Mouse (Mus musculus) small intestine, adult 2 months (tissue): ENCODE results near the gene Taok3. TPM values are rescaled to one million over a fixed set of nuclear protein-coding genes. Genes with fewer than 3 reads are reported as not detected.

Experiments
- H3K27ac ChIP-seq: fragments of 200-500 bp; 2 replicates; pipeline ENCODE4 v1.5.1; 2012; ENCODE audit warnings: low read depth, low read length, control low read depth, inconsistent platforms; ENCODE audit not compliant: insufficient read depth
- H3K27me3 ChIP-seq: fragments of 200-500 bp; 2 replicates; pipeline ENCODE4 v1.6.1; 2012; ENCODE audit warnings: mild to moderate bottlenecking, moderate library complexity, low read length, inconsistent platforms; ENCODE audit not compliant: control insufficient read depth, insufficient read depth
- H3K36me3 ChIP-seq: fragments of 200-500 bp; 2 replicates; pipeline ENCODE4 v1.6.1; 2012; ENCODE audit warnings: mild to moderate bottlenecking, low read length, control low read depth, inconsistent platforms; ENCODE audit not compliant: control insufficient read depth, insufficient read depth
- H3K4me1 ChIP-seq: fragments of 200-500 bp; 2 replicates; pipeline ENCODE4 v1.6.1; 2012; ENCODE audit warnings: low read length, inconsistent platforms, mixed read lengths; ENCODE audit not compliant: control insufficient read depth, insufficient read depth, insufficient read length
- H3K4me3 ChIP-seq: fragments of 200-500 bp; 2 replicates; pipeline ENCODE4 v1.5.1; 2012; ENCODE audit warnings: low read depth, mild to moderate bottlenecking, control low read depth, inconsistent platforms, low read length, moderate library complexity
- CTCF ChIP-seq: fragments of 200-500 bp; IDR thresholded peaks from 2 replicates; pipeline ENCODE4 v1.5.1; 2012; ENCODE audit warnings: low read depth, mild to moderate bottlenecking, control low read depth, inconsistent platforms, low read length, moderate library complexity, mixed read lengths; ENCODE audit not compliant: insufficient replicate concordance, insufficient read length; ENCODE audit errors: extremely low read depth
- POLR2A ChIP-seq: fragments of 200-500 bp; IDR thresholded peaks from 2 replicates; pipeline ENCODE4 v1.6.1; 2012; ENCODE audit warnings: low read depth, mild to moderate bottlenecking, control low read depth, inconsistent platforms, low read length, moderate library complexity
- whole genome bisulfite sequencing: fragments of 180-500 bp; shearing (Covaris S2); methylation state at CpG from one replicate; pipeline ENCODE4 v1.1.7; 2018; 5-methylcytosine and 5-hydroxymethylcytosine counted together
- polyA plus RNA-seq: library from polyadenylated mRNA; depleted of rRNA; stranded (reverse); fragments of >200 nt; gene quantifications from 2 replicates; pipeline ENCODE4 v1.2.3, GENCODE M21; 2012

The Taok3 gene
- polyA plus RNA-seq, 1 experiment, result 32.0 TPM

DNA sequence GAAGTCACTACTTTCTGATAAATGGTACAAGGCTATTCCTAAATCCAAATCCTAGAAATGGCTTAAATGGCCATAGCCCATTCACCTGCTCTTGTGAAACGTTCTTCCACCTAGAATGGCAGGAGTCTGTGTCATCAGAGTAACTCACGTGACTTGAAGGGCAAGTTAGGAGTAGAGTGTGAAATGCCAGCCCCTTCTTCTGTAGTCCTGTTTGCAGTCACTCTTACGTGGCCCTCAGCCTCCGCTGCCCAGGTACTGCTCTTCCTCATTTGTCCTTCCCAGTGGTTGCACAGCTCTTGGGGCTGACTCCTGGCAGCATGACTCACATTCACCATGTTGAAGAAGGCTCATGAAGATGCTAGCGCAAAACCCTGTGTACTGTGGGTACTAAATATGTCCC is 74.7 kb downstream of the Taok3 start:
- Histone ChIP-seq H3K4me1 (no peaks in the 10 kb centered on the region), H3K27me3 (no peaks in the 10 kb centered on the region), H3K27ac (no peak overlapping the region), H3K4me3 (no peak overlapping the region), H3K36me3 (peaks cover 52% of the 10 kb centered on the region)
- TF ChIP-seq CTCF (no peak), POLR2A (no peak)
- 96% methylated on average over 5 of the region's 5 CpGs for WGBS

DNA sequence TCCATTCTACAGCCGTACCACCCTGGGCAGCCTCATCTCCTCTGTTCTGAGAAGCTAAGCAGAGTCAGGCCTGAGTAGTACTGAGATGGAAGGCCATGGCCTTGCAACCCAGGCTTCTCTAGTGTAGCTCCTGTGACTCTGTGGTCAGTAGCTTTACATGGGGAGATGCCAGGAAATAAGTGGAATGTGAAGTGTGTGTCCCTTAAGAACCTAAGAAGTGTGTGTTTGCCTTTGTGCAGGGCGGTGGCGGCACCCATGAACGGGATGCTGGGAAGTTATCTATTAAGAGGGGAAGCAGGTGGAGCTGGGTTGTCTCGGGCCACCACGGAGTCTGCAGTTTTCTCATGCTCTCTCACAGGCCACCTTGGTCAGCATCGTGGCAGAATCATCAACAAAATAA is 76.6 kb downstream of the Taok3 start:
- WGBS, result 93% methylated on average over 7 of the region's 7 CpGs
- Histone ChIP-seq H3K36me3 (peaks cover 65% of the 10 kb centered on the region), H3K27ac (no peak overlapping the region), H3K4me1 (no peaks in the 10 kb centered on the region), H3K4me3 (no peak overlapping the region), H3K27me3 (no peaks in the 10 kb centered on the region)
- no peak for TF ChIP-seq POLR2A
- TF ChIP-seq CTCF, result no peak

DNA sequence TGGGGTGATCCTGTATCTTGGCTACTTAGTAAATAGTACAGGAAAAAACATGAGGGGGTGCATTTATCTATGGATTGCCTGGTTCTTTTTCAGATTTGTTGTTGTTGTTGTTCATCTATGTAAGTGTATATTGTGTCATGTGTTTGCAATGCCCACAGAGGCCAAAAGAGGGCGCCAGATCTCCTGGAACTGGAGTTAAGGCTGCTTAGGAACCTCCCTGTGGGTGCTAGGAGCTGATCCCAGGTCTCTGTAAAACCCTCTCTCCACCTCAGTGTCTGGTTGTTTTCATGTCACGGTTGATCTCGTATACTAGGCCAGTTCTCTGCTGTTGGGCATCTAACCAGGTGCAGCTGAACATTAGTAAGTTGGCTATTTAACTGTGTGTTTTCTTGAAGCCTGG is 78.5 kb downstream of the Taok3 start:
- Histone ChIP-seq H3K27me3 (no peaks in the 10 kb centered on the region), H3K27ac (no peak overlapping the region), H3K4me1 (no peaks in the 10 kb centered on the region), H3K36me3 (peaks cover 78% of the 10 kb centered on the region), H3K4me3 (no peak overlapping the region)
- TF ChIP-seq POLR2A (no peak), CTCF (0 out of 2 replicates have a peak, but pooled peaks have one; percentile 15)
- WGBS, result 81% methylated on average over 3 of the region's 3 CpGs

DNA sequence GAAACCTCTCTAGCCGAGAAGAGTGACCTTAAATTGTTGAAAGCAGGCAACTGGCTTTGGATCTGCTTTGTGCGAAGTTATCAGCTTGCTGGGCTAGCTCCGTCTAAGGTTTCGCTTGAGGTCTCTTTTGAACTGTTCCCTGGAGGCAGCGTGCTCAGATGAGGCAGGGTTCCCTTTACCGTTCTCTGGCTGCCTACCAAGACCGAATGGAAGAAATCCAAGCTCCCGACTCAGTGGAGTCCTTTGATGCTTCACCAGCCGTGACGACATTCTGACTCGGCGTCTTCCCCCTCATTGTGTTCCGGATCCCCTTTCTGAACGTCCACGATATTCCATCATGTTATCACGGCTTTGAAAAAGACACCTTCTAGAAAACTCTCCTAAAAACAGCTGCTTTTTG is 87.4 kb downstream of the Taok3 start:
- H3K36me3 ChIP-seq, result peaks cover 84% of the 10 kb centered on the region
- 93% methylated on average over 16 of the region's 16 CpGs for WGBS

DNA sequence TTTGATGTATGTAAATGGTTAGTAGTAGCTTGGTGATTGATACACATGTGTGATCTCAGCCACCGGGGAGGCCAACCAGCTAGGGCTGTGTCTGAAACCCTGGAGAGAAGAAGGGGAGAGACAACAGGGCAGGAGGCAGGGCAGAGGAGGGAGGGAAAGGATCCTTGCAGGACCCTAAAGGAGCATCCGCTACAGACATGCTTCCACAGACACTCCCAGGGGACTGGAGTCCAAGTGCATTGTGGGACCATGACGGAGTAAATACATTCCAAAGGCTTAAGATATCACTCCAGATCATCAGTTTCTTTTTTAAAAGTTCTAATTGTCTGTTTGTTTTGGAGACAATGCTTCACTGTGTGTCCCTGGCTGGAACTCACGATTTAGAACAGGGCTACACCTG is 94.1 kb downstream of the Taok3 start:
- WGBS, result 65% methylated on average over 4 of the region's 4 CpGs
- Histone ChIP-seq H3K27ac (no peak overlapping the region), H3K4me3 (no peak overlapping the region), H3K27me3 (no peaks in the 10 kb centered on the region), H3K4me1 (peaks cover 2% of the 10 kb centered on the region; the same call in 1 of the 2 replicates), H3K36me3 (peaks cover 66% of the 10 kb centered on the region)
- no peak for TF ChIP-seq POLR2A
- TF ChIP-seq CTCF, result no peak

More for the DNA sequence above, 87.4 kb downstream of the Taok3 start:
- TF ChIP-seq POLR2A (no peak), CTCF (no peak)
- no peak overlapping the region for H3K27ac ChIP-seq
- no peaks in the 10 kb centered on the region for H3K27me3 ChIP-seq
- no peak overlapping the region for H3K4me3 ChIP-seq
- no peaks in the 10 kb centered on the region for H3K4me1 ChIP-seq

DNA sequence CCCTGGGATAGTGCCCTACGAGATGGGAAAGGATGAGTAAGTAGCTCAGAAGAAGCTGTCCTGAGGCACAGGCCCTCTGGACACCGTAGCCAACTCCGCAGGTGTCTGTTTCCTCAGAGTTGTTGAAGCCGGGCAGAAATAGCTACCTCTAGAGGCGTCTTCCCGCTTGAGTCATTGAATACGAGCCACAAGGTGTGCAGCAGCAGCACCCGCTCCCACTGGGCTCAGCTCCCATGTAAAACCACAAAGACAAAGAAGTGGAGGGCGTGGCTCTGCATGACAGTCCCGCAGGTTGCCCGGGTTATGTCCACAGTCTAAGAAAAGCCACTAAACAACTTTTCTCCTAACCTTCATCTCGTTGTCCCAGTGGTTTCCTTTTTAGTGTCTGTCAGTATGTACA is 111.1 kb downstream of the Taok3 start:
- WGBS, result 76% methylated on average over 12 of the region's 12 CpGs
- Histone ChIP-seq H3K36me3 (peaks cover 71% of the 10 kb centered on the region), H3K27me3 (no peaks in the 10 kb centered on the region), H3K27ac (no peak overlapping the region), H3K4me1 (no peaks in the 10 kb centered on the region), H3K4me3 (no peak overlapping the region)
- TF ChIP-seq POLR2A (no peak), CTCF (no peak)

DNA sequence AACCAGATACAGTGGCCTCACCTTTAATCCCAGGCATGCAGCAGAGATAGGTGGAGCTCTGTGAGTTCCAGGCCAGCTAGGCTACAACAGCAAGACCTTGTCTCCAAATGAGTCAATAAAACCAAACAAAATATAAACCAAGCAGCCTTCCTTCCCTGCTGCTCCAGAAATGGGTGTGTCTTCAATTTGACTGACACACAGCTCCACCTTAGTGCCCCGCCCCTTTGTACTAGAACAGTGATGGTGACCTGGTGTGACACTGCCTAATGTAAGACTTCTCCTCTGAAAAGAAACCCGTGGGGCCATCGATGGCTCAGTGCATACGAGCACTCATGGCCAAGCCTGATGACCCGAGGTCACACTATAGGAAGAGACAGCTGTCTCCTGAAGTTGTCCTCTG is 116.6 kb downstream of the Taok3 start:
- WGBS, result 82% methylated on average over 5 of the region's 5 CpGs
- no peaks in the 10 kb centered on the region for H3K4me1 ChIP-seq
- no peaks in the 10 kb centered on the region for H3K27me3 ChIP-seq
- no peak overlapping the region for H3K27ac ChIP-seq
- H3K36me3 ChIP-seq, result peaks cover 51% of the 10 kb centered on the region
- TF ChIP-seq CTCF (no peak), POLR2A (no peak)
- H3K4me3 ChIP-seq, result no peak overlapping the region

DNA sequence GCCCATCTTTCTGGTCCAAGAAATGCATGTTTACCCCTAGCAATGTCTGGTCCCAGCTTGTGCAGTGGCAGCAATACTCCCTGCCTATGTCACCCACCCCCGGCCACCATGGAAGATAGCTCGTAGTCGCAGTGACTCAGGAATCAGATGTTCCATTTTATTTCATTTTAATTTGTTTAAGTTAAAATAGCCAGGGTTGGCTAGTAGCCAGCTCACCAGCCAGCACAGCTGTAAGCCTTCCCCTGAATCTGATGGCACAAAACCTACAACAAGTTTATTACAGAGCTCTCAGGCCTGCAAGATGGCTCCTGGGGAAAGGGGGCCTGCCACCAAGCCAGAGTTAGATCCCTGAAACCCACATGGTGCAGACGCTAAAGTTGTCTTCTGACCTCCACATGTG is 119.2 kb downstream of the Taok3 start:
- no peak overlapping the region for H3K27ac ChIP-seq
- WGBS, result 81% methylated on average over 4 of the region's 4 CpGs
- no peaks in the 10 kb centered on the region for H3K27me3 ChIP-seq
- no peaks in the 10 kb centered on the region for H3K4me1 ChIP-seq
- H3K4me3 ChIP-seq, result no peak overlapping the region
- H3K36me3 ChIP-seq, result peaks cover 47% of the 10 kb centered on the region
- TF ChIP-seq POLR2A (no peak), CTCF (no peak)
